Mouse (Mus musculus): ENCODE measurements around the gene Gm826. TPM values are rescaled to one million over a fixed set of nuclear protein-coding genes. Genes with fewer than 3 reads are reported as not detected.

Gm826 gene
- polyA plus RNA-seq, 1 experiment from 2014 or later = 0.39 TPM

Other genes starting within 250 kb of the Gm826 start
- 20.2 and 21.6 TPM in 2 replicates for gene Mafb, start 32.9 kb upstream of the Gm826 start, polyA plus RNA-seq (2016; fragmentation: Nextera tagmentation; extraction: Ambion mirVana)